Mouse (Mus musculus): ENCODE measurements around the gene 1700001P01Rik. TPM values are rescaled to one million over a fixed set of nuclear protein-coding genes. Genes with fewer than 3 reads are reported as not detected.

Gene 1700001P01Rik
- total and polyA plus RNA-seq, 3 experiments: 0.47 TPM; not detected in 2

DNA sequence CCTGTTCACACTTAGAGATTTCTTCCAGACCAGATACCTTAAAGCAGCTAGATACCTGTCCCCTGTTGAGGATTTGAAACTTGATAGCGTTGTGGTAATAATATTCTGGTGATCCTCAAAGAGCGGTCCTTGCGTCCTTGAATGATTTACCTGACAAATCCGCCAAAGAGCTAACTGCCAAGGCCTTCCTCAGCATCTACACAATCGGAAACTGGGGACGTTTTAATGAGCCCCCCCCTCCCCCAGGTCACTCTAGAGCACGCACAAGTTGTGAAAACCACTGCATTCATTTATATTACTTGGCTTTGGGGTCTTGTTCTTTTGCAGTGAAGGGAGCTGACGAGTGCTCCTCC, 22.3 kb upstream of the 1700001P01Rik start:
- Histone ChIP-seq H3K27me3 (replicated peaks) (no peaks in the 10 kb centered on the region), H3K9me3 (replicated peaks; ENCODE audit: low read length) (no peaks in the 10 kb centered on the region), H3K79me2 (replicated peaks; ENCODE audit: control insufficient read depth, extremely low read depth, insufficient read depth, poor library complexity, severe bottlenecking) (no peaks in the 10 kb centered on the region), H3K9ac (ENCODE audit: insufficient read depth, low read depth) (no peak overlapping the region), H3K4me3 (replicated peaks in 1 of 3; ENCODE audit: low read depth in 2 of 3, low read length in 2 of 3, poor library complexity in 1 of 3) (peak overlapping the region in 2 of 3 experiments; percentile 39 to 79), H3K27ac (ENCODE audit: insufficient read depth, low read depth) (no peak overlapping the region), H3K4me1 (ENCODE audit: control insufficient read depth in 1 of 2, insufficient read depth in 2 of 2) (peaks cover 14 to 51% of the 10 kb centered on the region in 2 experiments), H3K36me3 (replicated peaks in 1 of 2; ENCODE audit: control insufficient read depth in 1 of 2, insufficient read depth in 1 of 2, low read length in 1 of 2) (peaks cover 0 to 2% of the 10 kb centered on the region in 2 experiments), H3K4me2 (ENCODE audit: insufficient read depth, low read depth, poor library complexity, severe bottlenecking) (peak overlapping the region; percentile 34; the same call in 1 of the 2 replicates)
- in situ Hi-C loops (cut with MboI; ENCODE audit: low pct_ligation_motif_present, low pct_unique_long_range_greater_than_20kb, low sequenced_read_pairs) (loop anchor here (5.0 kb wide), 3 partner anchors 44 to 189 kb away; partner anchors contain the start of genes B230217C12Rik, Fbxo47 and Plxdc1), dilution Hi-C loops (cut with MboI; ENCODE audit: extremely low pct_ligation_motif_present, extremely low pct_unique_long_range_greater_than_20kb, low sequenced_read_pairs) (no loop called here)
- no peak for DNase-seq (ENCODE audit: extremely low read depth)
- TF ChIP-seq BHLHE40 (IDR thresholded peaks at IDR 0.05; ENCODE audit: low read depth, low read length) (peak; percentile 40; the same call in 1 of the 2 replicates), RAD21 (IDR thresholded peaks at IDR 0.05; ENCODE audit: low read depth, low read length) (no peak), USF2 (conservative IDR thresholded peaks at IDR 0.05; ENCODE audit: low read depth, low read length) (no peak), JUN (IDR thresholded peaks at IDR 0.05; ENCODE audit: insufficient read depth, low read depth, low read length) (no peak)

DNA sequence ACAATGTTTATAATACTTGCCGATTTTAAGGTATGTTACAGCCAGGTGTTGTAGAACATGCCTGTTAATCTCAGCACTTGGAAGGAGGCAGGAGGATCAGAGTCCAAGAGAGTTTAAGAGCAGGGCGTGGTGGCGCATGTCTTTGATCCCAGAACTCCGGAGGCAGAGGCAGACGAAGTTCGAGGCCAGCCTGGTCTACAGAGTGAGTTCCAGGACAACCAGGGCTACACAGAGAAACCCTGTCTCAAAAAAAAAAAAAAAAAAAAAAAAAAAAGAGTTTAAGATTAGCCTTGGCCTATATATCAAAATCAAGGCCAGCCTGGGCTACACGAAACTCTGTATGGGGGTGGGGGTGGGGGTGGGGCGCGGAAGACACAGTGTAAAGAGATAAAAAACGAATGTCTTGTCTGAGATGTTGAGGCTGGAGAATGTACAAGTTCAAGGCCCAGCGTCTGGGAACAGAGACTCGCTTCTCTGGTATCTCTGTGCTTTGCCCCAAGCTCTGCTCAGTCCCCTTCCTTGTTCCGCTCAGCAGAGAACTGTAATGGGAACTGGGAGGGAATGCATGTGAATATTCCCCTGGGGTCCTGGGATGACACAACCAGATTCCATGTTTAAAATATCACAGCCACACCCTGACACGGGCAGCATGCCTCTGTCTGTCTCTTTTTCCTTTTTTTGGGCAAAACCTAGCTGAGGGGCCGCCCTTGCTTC, 21.8 kb upstream of the 1700001P01Rik start:
- no peaks in the 10 kb centered on the region for H3K79me2 ChIP-seq (replicated peaks; ENCODE audit: control insufficient read depth, extremely low read depth, insufficient read depth, poor library complexity, severe bottlenecking)
- dilution Hi-C loops (cut with MboI; ENCODE audit: extremely low pct_ligation_motif_present, extremely low pct_unique_long_range_greater_than_20kb, low sequenced_read_pairs): no loop called here
- peaks cover 14 to 53% of the 10 kb centered on the region in 2 experiments for H3K4me1 ChIP-seq (ENCODE audit: control insufficient read depth in 1 of 2, insufficient read depth in 2 of 2)
- no peaks in the 10 kb centered on the region for H3K27me3 ChIP-seq (replicated peaks)
- no peak for TF ChIP-seq JUND (conservative IDR thresholded peaks at IDR 0.05; ENCODE audit: low read depth, low read length)
- peak; percentile 29; the same call in 1 of the 2 replicates for TF ChIP-seq ZNF384 (IDR thresholded peaks at IDR 0.05; ENCODE audit: low read depth, low read length)
- no peak for TF ChIP-seq CHD1 (IDR thresholded peaks at IDR 0.05; ENCODE audit: low read depth, low read length)
- no peak for TF ChIP-seq BHLHE40 (IDR thresholded peaks at IDR 0.05; ENCODE audit: low read depth, low read length)
- no peak for TF ChIP-seq SMC3 (IDR thresholded peaks at IDR 0.05; ENCODE audit: low read depth, low read length)
- TF ChIP-seq ETS1 (conservative IDR thresholded peaks at IDR 0.05; ENCODE audit: low read depth, low read length): no peak
- peak overlapping the region; percentile 12; the same call in 1 of the 2 replicates for H3K4me2 ChIP-seq (ENCODE audit: insufficient read depth, low read depth, poor library complexity, severe bottlenecking)
- H3K9ac ChIP-seq (ENCODE audit: insufficient read depth, low read depth): no peak overlapping the region
- in situ Hi-C loops (cut with MboI; ENCODE audit: low pct_ligation_motif_present, low pct_unique_long_range_greater_than_20kb, low sequenced_read_pairs): loop anchor here (5.0 kb wide), 3 partner anchors 45 to 190 kb away; partner anchors contain the start of genes B230217C12Rik, Fbxo47 and Plxdc1
- no peak overlapping the region for H3K27ac ChIP-seq (ENCODE audit: insufficient read depth, low read depth)
- H3K4me3 ChIP-seq (replicated peaks in 1 of 3; ENCODE audit: low read depth in 2 of 3, low read length in 2 of 3, poor library complexity in 1 of 3): peak overlapping the region; percentile 7 to 79 (median 19)
- H3K36me3 ChIP-seq (replicated peaks in 1 of 2; ENCODE audit: control insufficient read depth in 1 of 2, insufficient read depth in 1 of 2, low read length in 1 of 2): peaks cover 0 to 2% of the 10 kb centered on the region in 2 experiments
- DNase-seq (ENCODE audit: extremely low read depth): peak; percentile 45
- no peaks in the 10 kb centered on the region for H3K9me3 ChIP-seq (replicated peaks; ENCODE audit: low read length)

DNA sequence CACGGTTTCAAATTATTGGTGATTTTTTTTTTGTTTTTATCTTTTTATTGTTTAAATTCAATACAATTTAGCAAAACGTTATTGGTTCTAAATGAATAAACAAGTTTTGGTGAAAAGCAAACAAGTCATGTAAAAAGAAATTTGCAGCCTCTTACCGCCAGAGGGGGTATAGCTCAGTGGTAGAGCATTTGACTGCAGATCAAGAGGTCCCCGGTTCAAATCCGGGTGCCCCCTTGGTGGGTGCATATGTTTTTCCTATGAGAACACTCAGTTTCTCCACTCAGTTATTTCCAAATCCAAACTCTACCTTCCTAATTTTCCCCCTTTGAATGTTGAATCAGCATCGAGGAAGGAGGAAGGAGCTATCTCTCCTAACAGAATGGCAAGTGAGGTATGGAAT, 21.2 kb upstream of the 1700001P01Rik start:
- Histone ChIP-seq H3K79me2 (replicated peaks; ENCODE audit: control insufficient read depth, extremely low read depth, insufficient read depth, poor library complexity, severe bottlenecking) (no peaks in the 10 kb centered on the region), H3K27ac (ENCODE audit: insufficient read depth, low read depth) (no peak overlapping the region), H3K4me2 (ENCODE audit: insufficient read depth, low read depth, poor library complexity, severe bottlenecking) (no peak overlapping the region), H3K27me3 (replicated peaks) (no peaks in the 10 kb centered on the region), H3K4me3 (replicated peaks in 1 of 3; ENCODE audit: low read depth in 2 of 3, low read length in 2 of 3, poor library complexity in 1 of 3) (peak overlapping the region; percentile 7 to 26 (median 19)), H3K9me3 (replicated peaks; ENCODE audit: low read length) (no peaks in the 10 kb centered on the region), H3K4me1 (ENCODE audit: control insufficient read depth in 1 of 2, insufficient read depth in 2 of 2) (peaks cover 13 to 51% of the 10 kb centered on the region in 2 experiments), H3K9ac (ENCODE audit: insufficient read depth, low read depth) (no peak overlapping the region), H3K36me3 (replicated peaks in 1 of 2; ENCODE audit: control insufficient read depth in 1 of 2, insufficient read depth in 1 of 2, low read length in 1 of 2) (peaks cover 0 to under 1% of the 10 kb centered on the region in 2 experiments)
- in situ Hi-C loops (cut with MboI; ENCODE audit: low pct_ligation_motif_present, low pct_unique_long_range_greater_than_20kb, low sequenced_read_pairs) (loop anchor here (5.0 kb wide), 3 partner anchors 45 to 190 kb away; partner anchors contain the start of genes B230217C12Rik, Fbxo47 and Plxdc1), dilution Hi-C loops (cut with MboI; ENCODE audit: extremely low pct_ligation_motif_present, extremely low pct_unique_long_range_greater_than_20kb, low sequenced_read_pairs) (no loop called here)
- peak; percentile 88 for DNase-seq (ENCODE audit: extremely low read depth)
- TF ChIP-seq RCOR1 (conservative IDR thresholded peaks at IDR 0.05; ENCODE audit: low read depth, low read length) (no peak), HCFC1 (IDR thresholded peaks at IDR 0.05; ENCODE audit: low read depth, low read length) (peak; percentile 43; the same call in 1 of the 2 replicates), MAX (IDR thresholded peaks at IDR 0.05; ENCODE audit: low read length) (no peak), USF2 (conservative IDR thresholded peaks at IDR 0.05; ENCODE audit: low read depth, low read length) (no peak), EP300 (IDR thresholded peaks at IDR 0.05; ENCODE audit: low read length) (no peak), JUN (IDR thresholded peaks at IDR 0.05; ENCODE audit: insufficient read depth, low read depth, low read length) (no peak), TBP (conservative IDR thresholded peaks at IDR 0.05; ENCODE audit: low read depth, low read length) (peak; percentile 100), TCF12 (IDR thresholded peaks at IDR 0.05; ENCODE audit: low read depth, low read length) (no peak), MYC (IDR thresholded peaks at IDR 0.05; ENCODE audit: low read depth, low read length) (no peak), ETS1 (conservative IDR thresholded peaks at IDR 0.05; ENCODE audit: low read depth, low read length) (no peak), PAX5 (IDR thresholded peaks at IDR 0.05; ENCODE audit: low read length) (no peak), SMC3 (IDR thresholded peaks at IDR 0.05; ENCODE audit: low read depth, low read length) (no peak), NELFE (IDR thresholded peaks at IDR 0.05; ENCODE audit: low read depth, low read length) (no peak), IRF4 (IDR thresholded peaks at IDR 0.05; ENCODE audit: low read depth, low read length) (no peak), GABPA (IDR thresholded peaks at IDR 0.05; ENCODE audit: insufficient replicate concordance, low read depth, low read length) (no peak), RAD21 (IDR thresholded peaks at IDR 0.05; ENCODE audit: low read depth, low read length) (no peak; the same call in 1 of the 2 replicates), E2F4 (IDR thresholded peaks at IDR 0.05; ENCODE audit: insufficient replicate concordance, low read depth, low read length) (peak; percentile 92), KAT2A (IDR thresholded peaks at IDR 0.05; ENCODE audit: insufficient replicate concordance, low read length) (peak; percentile 88; the same call in 1 of the 2 replicates), CHD1 (IDR thresholded peaks at IDR 0.05; ENCODE audit: low read depth, low read length) (no peak)
